Mouse (Mus musculus): ENCODE data around the gene Parva. TPM values are rescaled to one million over a fixed set of nuclear protein-coding genes. Genes with fewer than 3 reads are reported as not detected.

The Parva gene
- polyA plus RNA-seq, 1 experiment from 2014 or later = 54.5 TPM

GRCm38 (mm10) chr7:112444152-112444984, 17.1 kb downstream of the Parva start:
- WGBS = 38% methylated on average over 12 of the region's 12 CpGs
- no peak overlapping the region for H3K4me3 ChIP-seq

GRCm38 (mm10) chr7:112444985-112445367, 17.7 kb downstream of the Parva start:
- Histone ChIP-seq H3K9me3 (0 out of 2 replicates have a peak, but pooled peaks cover 3% of the 10 kb centered on the region), H3K27me3 (ENCODE audit: insufficient read depth, poor library complexity, severe bottlenecking) (no peaks in the 10 kb centered on the region), H3K4me1 (replicated peaks) (peaks cover 34% of the 10 kb centered on the region), H3K4me3 (no peak overlapping the region), H3K27ac (peak overlapping the region; percentile 62), H3K36me3 (no peaks in the 10 kb centered on the region)
- WGBS = 38% methylated on average over 9 of the region's 9 CpGs
- no peak for DNase-seq (ENCODE audit: low spot score)

More at GRCm38 (mm10) chr7:112444152-112444984, 17.1 kb downstream of the Parva start:
- Histone ChIP-seq H3K9me3 (0 out of 2 replicates have a peak, but pooled peaks cover 3% of the 10 kb centered on the region), H3K4me1 (replicated peaks) (peaks cover 34% of the 10 kb centered on the region), H3K27ac (peak overlapping the region; percentile 62), H3K36me3 (no peaks in the 10 kb centered on the region), H3K27me3 (ENCODE audit: insufficient read depth, poor library complexity, severe bottlenecking) (no peaks in the 10 kb centered on the region)
- no peak for DNase-seq (ENCODE audit: low spot score)

- DNase-seq (ENCODE audit: low spot score) = no peak
- Histone ChIP-seq H3K4me1 (replicated peaks) (peaks cover 28% of the 10 kb centered on the region), H3K27ac (no peak overlapping the region), H3K9me3 (0 out of 2 replicates have a peak, but pooled peaks cover 3% of the 10 kb centered on the region), H3K4me3 (no peak overlapping the region), H3K27me3 (ENCODE audit: insufficient read depth, poor library complexity, severe bottlenecking) (no peaks in the 10 kb centered on the region), H3K36me3 (no peaks in the 10 kb centered on the region)
- 84% methylated on average over 4 of the region's 4 CpGs for WGBS
These were observed 19.2 kb downstream of the Parva start for GRCm38 (mm10) chr7:112446498-112446897.

GRCm38 (mm10) chr7:112449954-112450700, 22.8 kb downstream of the Parva start:
- WGBS = 87% methylated on average over 8 of the region's 8 CpGs
- Histone ChIP-seq H3K36me3 (no peaks in the 10 kb centered on the region), H3K4me3 (no peak overlapping the region), H3K4me1 (replicated peaks) (peaks cover 22% of the 10 kb centered on the region), H3K27me3 (ENCODE audit: insufficient read depth, poor library complexity, severe bottlenecking) (no peaks in the 10 kb centered on the region), H3K27ac (no peak overlapping the region), H3K9me3 (0 out of 2 replicates have a peak, but pooled peaks cover 3% of the 10 kb centered on the region)
- DNase-seq (ENCODE audit: low spot score) = no peak

- Histone ChIP-seq H3K9me3 (no peaks in the 10 kb centered on the region), H3K4me1 (replicated peaks) (peaks cover 18% of the 10 kb centered on the region), H3K27me3 (ENCODE audit: insufficient read depth, poor library complexity, severe bottlenecking) (no peaks in the 10 kb centered on the region), H3K36me3 (no peaks in the 10 kb centered on the region), H3K4me3 (no peak overlapping the region), H3K27ac (no peak overlapping the region)
- DNase-seq (ENCODE audit: low spot score) = no peak
- 73% methylated on average over 5 of the region's 5 CpGs for WGBS
These were observed 25.2 kb downstream of the Parva start for GRCm38 (mm10) chr7:112452471-112452870.

GRCm38 (mm10) chr7:112453805-112454214, 26.5 kb downstream of the Parva start:
- Histone ChIP-seq H3K36me3 (no peaks in the 10 kb centered on the region), H3K27me3 (ENCODE audit: insufficient read depth, poor library complexity, severe bottlenecking) (no peaks in the 10 kb centered on the region), H3K9me3 (no peaks in the 10 kb centered on the region), H3K4me3 (no peak overlapping the region), H3K4me1 (replicated peaks) (peaks cover 18% of the 10 kb centered on the region), H3K27ac (peak overlapping the region; percentile 69; the same call in 1 of the 2 replicates)
- DNase-seq (ENCODE audit: low spot score) = no peak
- 14% methylated on average over 3 of the region's 3 CpGs for WGBS

GRCm38 (mm10) chr7:112454380-112454779, 27.1 kb downstream of the Parva start:
- Histone ChIP-seq H3K27me3 (ENCODE audit: insufficient read depth, poor library complexity, severe bottlenecking) (no peaks in the 10 kb centered on the region), H3K9me3 (no peaks in the 10 kb centered on the region), H3K4me1 (replicated peaks) (peaks cover 18% of the 10 kb centered on the region), H3K4me3 (no peak overlapping the region), H3K27ac (peak overlapping the region; percentile 69; the same call in 1 of the 2 replicates), H3K36me3 (no peaks in the 10 kb centered on the region)
- DNase-seq (ENCODE audit: low spot score) = no peak
- WGBS = 56% methylated on average over 6 of the region's 6 CpGs

- DNase-seq (ENCODE audit: low spot score) = no peak
- Histone ChIP-seq H3K4me3 (no peak overlapping the region), H3K4me1 (replicated peaks) (peaks cover 18% of the 10 kb centered on the region), H3K9me3 (no peaks in the 10 kb centered on the region), H3K27ac (no peak overlapping the region), H3K36me3 (no peaks in the 10 kb centered on the region), H3K27me3 (ENCODE audit: insufficient read depth, poor library complexity, severe bottlenecking) (no peaks in the 10 kb centered on the region)
- 94% methylated on average over 2 of the region's 2 CpGs for WGBS
These were observed 27.6 kb downstream of the Parva start for GRCm38 (mm10) chr7:112454951-112455350.

GRCm38 (mm10) chr7:112455566-112456110, 28.3 kb downstream of the Parva start:
- no peak overlapping the region for H3K27ac ChIP-seq
- WGBS = 86% methylated on average over 5 of the region's 5 CpGs
- H3K9me3 ChIP-seq = no peaks in the 10 kb centered on the region
- no peak for DNase-seq (ENCODE audit: low spot score)
- peaks cover 18% of the 10 kb centered on the region for H3K4me1 ChIP-seq (replicated peaks)
- H3K4me3 ChIP-seq = no peak overlapping the region
- no peaks in the 10 kb centered on the region for H3K27me3 ChIP-seq (ENCODE audit: insufficient read depth, poor library complexity, severe bottlenecking)
- H3K36me3 ChIP-seq = no peaks in the 10 kb centered on the region

- 89% methylated on average over 4 of the region's 4 CpGs for WGBS
- Histone ChIP-seq H3K4me3 (no peak overlapping the region), H3K9me3 (no peaks in the 10 kb centered on the region), H3K36me3 (no peaks in the 10 kb centered on the region), H3K27me3 (ENCODE audit: insufficient read depth, poor library complexity, severe bottlenecking) (no peaks in the 10 kb centered on the region), H3K27ac (no peak overlapping the region), H3K4me1 (replicated peaks) (peaks cover 20% of the 10 kb centered on the region)
- no peak for DNase-seq (ENCODE audit: low spot score)
These were observed 30.1 kb downstream of the Parva start for GRCm38 (mm10) chr7:112457373-112457772.

- H3K4me3 ChIP-seq = no peak overlapping the region
- H3K9me3 ChIP-seq = no peaks in the 10 kb centered on the region
- H3K4me1 ChIP-seq (replicated peaks) = peaks cover 25% of the 10 kb centered on the region
- H3K36me3 ChIP-seq = no peaks in the 10 kb centered on the region
- DNase-seq (ENCODE audit: low spot score) = no peak
- H3K27me3 ChIP-seq (ENCODE audit: insufficient read depth, poor library complexity, severe bottlenecking) = no peaks in the 10 kb centered on the region
- 88% methylated on average over 4 of the region's 4 CpGs for WGBS
- no peak overlapping the region for H3K27ac ChIP-seq
These were observed 30.6 kb downstream of the Parva start for GRCm38 (mm10) chr7:112457920-112458319.

- Histone ChIP-seq H3K36me3 (no peaks in the 10 kb centered on the region), H3K9me3 (no peaks in the 10 kb centered on the region), H3K27ac (no peak overlapping the region), H3K4me1 (replicated peaks) (peaks cover 30% of the 10 kb centered on the region), H3K27me3 (ENCODE audit: insufficient read depth, poor library complexity, severe bottlenecking) (no peaks in the 10 kb centered on the region), H3K4me3 (no peak overlapping the region)
- no peak for DNase-seq (ENCODE audit: low spot score)
- 84% methylated on average over 5 of the region's 5 CpGs for WGBS
These were observed 31.1 kb downstream of the Parva start for GRCm38 (mm10) chr7:112458440-112458839.

Measured in hindbrain, embryonic 10.5 days (tissue).